ENCODE assay signal across 8 mouse cellular contexts in genomic region chr4:120747941-120748866, GRCm38 (mm10). TPM values are rescaled to one million over a fixed set of nuclear protein-coding genes. Genes with fewer than 3 reads are reported as not detected.
DNase-seq lines count a peak whose midpoint lies in the region; ATAC-seq and TF ChIP-seq lines count a peak whose summit lies in the region.

Gene Kcnq4 (minus strand): TSS chr4:120748612.

- intact Hi-C loops in gastrocnemius, postnatal 14 days (cut with DNase I; ENCODE audit: low total_unique reads): loop anchor here (5.0 kb wide), 1 partner anchor 51 kb away; no protein-coding TSS in a partner anchor

- in situ Hi-C loops in CH12.LX (cut with MboI; ENCODE audit: low pct_ligation_motif_present, low pct_unique_long_range_greater_than_20kb, low sequenced_read_pairs): no loop called here

- TF ChIP-seq CTCF in cerebellum, adult 2 months (IDR thresholded peaks at IDR 0.05; ENCODE audit: borderline replicate concordance, insufficient read depth, low read depth, low read length): no peak
- no peak for TF ChIP-seq CTCF in CH12.LX (conservative IDR thresholded peaks at IDR 0.05 in 1 of 2, IDR thresholded peaks at IDR 0.05 in 1 of 2; ENCODE audit: low read depth in 2 of 2, low read length in 2 of 2)

- H3K4me2 ChIP-seq in CH12.LX (ENCODE audit: insufficient read depth, low read depth, poor library complexity, severe bottlenecking): peak within 1 kb of the TSS; percentile 98
- peak within 1 kb of the TSS; percentile 78 for H3K4me2 ChIP-seq in liver, embryonic 15.5 days

- no peak within 1 kb of the TSS for H3K27ac ChIP-seq in cerebellum, adult 2 months (ENCODE audit: insufficient read depth, low read length)
- H3K27ac ChIP-seq in CH12.LX (ENCODE audit: insufficient read depth, low read depth): no peak within 1 kb of the TSS
- H3K27ac ChIP-seq in liver, embryonic 15.5 days (replicated peaks): no peak within 1 kb of the TSS

- 27% methylated on average over 42 of the region's 42 CpGs for WGBS in cerebellum, adult 2 months
- 2% methylated on average over 42 of the region's 42 CpGs for WGBS in liver, embryonic 15.5 days (ENCODE audit: insufficient replicate concordance)

- H3K36me3 ChIP-seq in CH12.LX (replicated peaks in 1 of 2; ENCODE audit: control insufficient read depth in 1 of 2, insufficient read depth in 1 of 2, low read length in 1 of 2): no peaks in the 10 kb centered on the region
- no peaks in the 10 kb centered on the region for H3K36me3 ChIP-seq in liver, embryonic 15.5 days (replicated peaks)

- no peak for TF ChIP-seq EP300 in CH12.LX (IDR thresholded peaks at IDR 0.05; ENCODE audit: low read length)

- H3K79me2 ChIP-seq in CH12.LX (replicated peaks; ENCODE audit: control insufficient read depth, extremely low read depth, insufficient read depth, poor library complexity, severe bottlenecking): no peaks in the 10 kb centered on the region

- no peaks in the 10 kb centered on the region for H3K27me3 ChIP-seq in cerebellum, adult 2 months (ENCODE audit: control insufficient read depth, insufficient read depth, low read length)
- H3K27me3 ChIP-seq in CH12.LX (replicated peaks): peaks cover 81% of the 10 kb centered on the region
- peaks cover 94% of the 10 kb centered on the region for H3K27me3 ChIP-seq in liver, embryonic 15.5 days

- H3K4me3 ChIP-seq in cerebellum, adult 2 months (replicated peaks; ENCODE audit: insufficient read depth, low read depth, low read length): peak within 1 kb of the TSS; percentile 44
- no peak within 1 kb of the TSS for H3K4me3 ChIP-seq in CH12.LX (replicated peaks in 1 of 3; ENCODE audit: low read depth in 2 of 3, low read length in 2 of 3, poor library complexity in 1 of 3)
- peak within 1 kb of the TSS; percentile 53 for H3K4me3 ChIP-seq in liver, embryonic 15.5 days (replicated peaks)

- no peak for TF ChIP-seq RAD21 in CH12.LX (IDR thresholded peaks at IDR 0.05; ENCODE audit: low read depth, low read length)

- no peak for ATAC-seq in cerebellum, adult (ENCODE audit: insufficient number of reproducible peaks, low FRiP score, low TSS enrichment)
- no peak for ATAC-seq in liver, embryonic 15.5 days (ENCODE audit: insufficient read depth)

- dilution Hi-C loops in CH12.LX (cut with MboI; ENCODE audit: extremely low pct_ligation_motif_present, extremely low pct_unique_long_range_greater_than_20kb, low sequenced_read_pairs): no loop called here

- H3K4me1 ChIP-seq in cerebellum, adult 2 months (ENCODE audit: control insufficient read depth, insufficient read depth, low read length): no peaks in the 10 kb centered on the region
- H3K4me1 ChIP-seq in CH12.LX (ENCODE audit: control insufficient read depth in 1 of 2, insufficient read depth in 2 of 2): no peaks in the 10 kb centered on the region
- H3K4me1 ChIP-seq in liver, embryonic 15.5 days (replicated peaks): peaks cover 12% of the 10 kb centered on the region

- no peak within 1 kb of the TSS for H3K9ac ChIP-seq in CH12.LX (ENCODE audit: insufficient read depth, low read depth)
- no peak within 1 kb of the TSS for H3K9ac ChIP-seq in liver, embryonic 15.5 days

- H3K9me3 ChIP-seq in CH12.LX (replicated peaks; ENCODE audit: low read length): no peaks in the 10 kb centered on the region
- no peaks in the 10 kb centered on the region for H3K9me3 ChIP-seq in liver, embryonic 15.5 days (replicated peaks)

- no peak for DNase-seq in cerebellum, adult 2 months
- no peak for DNase-seq in CH12.LX (ENCODE audit: extremely low read depth)
- no peak for DNase-seq in gastrocnemius, postnatal 14 days
- no peak for DNase-seq in thymus, postnatal 10 days (ENCODE audit: low spot score in 2 of 2)
- no peak for DNase-seq in cerebellum, postnatal 4 days (ENCODE audit: low spot score in 2 of 2)
- no peak for DNase-seq in right cerebral cortex, postnatal 25 days

- no peak for TF ChIP-seq POLR2A in cerebellum, adult 2 months (IDR thresholded peaks at IDR 0.05; ENCODE audit: borderline replicate concordance, insufficient read depth, low read length)
- no peak for TF ChIP-seq POLR2A in CH12.LX (IDR thresholded peaks at IDR 0.05; ENCODE audit: low read depth, low read length)

TF ChIP-seq in CH12.LX, 34 proteins besides CTCF, POLR2A, EP300 and RAD21:
- TF ChIP-seq ZNF384 (IDR thresholded peaks at IDR 0.05; ENCODE audit: low read depth, low read length) (no peak), MYC (IDR thresholded peaks at IDR 0.05; ENCODE audit: low read depth, low read length) (no peak), JUN (IDR thresholded peaks at IDR 0.05; ENCODE audit: insufficient read depth, low read depth, low read length) (no peak), MAX (IDR thresholded peaks at IDR 0.05; ENCODE audit: low read length) (no peak), MAZ (IDR thresholded peaks at IDR 0.05; ENCODE audit: low read depth, low read length) (no peak), MXI1 (IDR thresholded peaks at IDR 0.05; ENCODE audit: low read depth, low read length) (no peak), ZMIZ1 (IDR thresholded peaks at IDR 0.05; ENCODE audit: low read depth, low read length) (no peak), ZC3H11A (IDR thresholded peaks at IDR 0.05; ENCODE audit: low read depth, low read length) (no peak), E2F4 (IDR thresholded peaks at IDR 0.05; ENCODE audit: insufficient replicate concordance, low read depth, low read length) (no peak), TCF12 (IDR thresholded peaks at IDR 0.05; ENCODE audit: low read depth, low read length) (no peak), ELF1 (IDR thresholded peaks at IDR 0.05; ENCODE audit: low read depth, low read length) (no peak), NRF1 (IDR thresholded peaks at IDR 0.05; ENCODE audit: low read depth, low read length) (no peak)

RNA-seq across cellular contexts. Expression of gene Kcnq4, which starts in this region (rescaled TPM):
- 12.4 and 15.2 TPM in 2 replicates for polyA plus RNA-seq in cerebellum, adult 2 months (2012; rRNA removed)
- total RNA-seq in CH12.LX (2012; rRNA removed) (0.04 and 0.08 TPM in 2 replicates), CH12.LX (2014; rRNA removed) (not detected in 2 replicates)
- polyA plus RNA-seq in CH12.LX (2012; ENCODE audit: insufficient read length, low read depth): 0.10 TPM in 1 of 2 replicates, not detected in the other
- total RNA-seq in gastrocnemius, postnatal 14 days (2021): 10 to 100 TPM; 15.7 to 18.5 TPM
- 0.13 TPM in 2 replicates for polyA plus RNA-seq in liver, embryonic 15.5 days (2015; fragmentation: Nextera tagmentation; extraction: Ambion mirVana)

Comparison
In these comparisons a context has a peak if more than half of its experiments do, and no peak if none do; other contexts are left out.
1. RNA of gene Kcnq4 (total RNA-seq): 15.7 to 18.5 TPM in gastrocnemius, postnatal 14 days; 0.04 to 0.08 TPM in CH12.LX; every median in the first group is over 10 times any median in the second.
2. RNA of gene Kcnq4 (polyA plus RNA-seq): 12.4 to 15.2 TPM in cerebellum, adult 2 months; 0.13 TPM in liver, embryonic 15.5 days and 0.10 TPM in CH12.LX; every median in the first group is over 10 times any median in the second.
3. H3K4me3 ChIP-seq: peak in cerebellum, adult 2 months (single experiment) and liver, embryonic 15.5 days (single experiment); none in CH12.LX (0 of 3).